Mouse (Mus musculus) hindbrain, embryonic 15.5 days (tissue): ENCODE results near the gene Ctnna2. TPM values are rescaled to one million over a fixed set of nuclear protein-coding genes. Genes with fewer than 3 reads are reported as not detected.

Source experiments
- ATAC-seq: fragments of 200-750 bp; cut with Nextera tagmentation; 2 replicates; pipeline ENCODE4 v1.8.0; 2017; ENCODE audit warnings: low read depth, moderate number of reproducible peaks, moderate TSS enrichment; ENCODE audit not compliant: low FRiP score
- H3K27ac ChIP-seq: fragments of 300-500 bp; sonication (generic); replicated peaks from 2 replicates; pipeline ENCODE4 v1.5.1; 2015; ENCODE audit warnings: mild to moderate bottlenecking, inconsistent platforms
- H3K27me3 ChIP-seq: fragments of 300-500 bp; sonication (generic); 2 replicates; pipeline ENCODE4 v1.6.1; 2015; ENCODE audit warnings: control low read depth, inconsistent platforms
- H3K36me3 ChIP-seq: fragments of 300-500 bp; sonication (generic); 2 replicates; pipeline ENCODE4 v1.6.1; 2015; ENCODE audit warnings: control low read depth, inconsistent platforms
- H3K4me1 ChIP-seq: fragments of 300-500 bp; sonication (generic); replicated peaks from 2 replicates; pipeline ENCODE4 v1.6.1; 2015; ENCODE audit warnings: control low read depth, inconsistent platforms
- H3K4me2 ChIP-seq: fragments of 300-500 bp; sonication (generic); 2 replicates; pipeline ENCODE4 v1.6.1; 2015; ENCODE audit warnings: moderate library complexity, mild to moderate bottlenecking, inconsistent platforms
- H3K4me3 ChIP-seq: fragments of 300-500 bp; sonication (generic); 2 replicates; pipeline ENCODE4 v1.5.1; 2015; ENCODE audit warnings: mild to moderate bottlenecking, inconsistent platforms
- H3K9ac ChIP-seq: fragments of 300-500 bp; sonication (generic); 2 replicates; pipeline ENCODE4 v1.6.1; 2015; ENCODE audit warnings: inconsistent platforms
- H3K9me3 ChIP-seq: fragments of 300-500 bp; sonication (generic); 2 replicates; pipeline ENCODE4 v1.6.1; 2016; ENCODE audit warnings: control low read depth, inconsistent platforms
- WGBS: fragments of 180-500 bp; shearing (Covaris S2); methylation state at CpG from one replicate; pipeline ENCODE4 v1.1.7; 2015; 5-methylcytosine and 5-hydroxymethylcytosine counted together
- polyA plus RNA-seq: library from polyadenylated mRNA; unstranded; fragments of >200 nt; fragmentation: Nextera tagmentation; extraction: Ambion mirVana; gene quantifications from 2 replicates; pipeline ENCODE4 v1.2.1, GENCODE M21; 2015

Ctnna2 gene
- polyA plus RNA-seq, 1 experiment from 2014 or later, result 125 TPM

GRCm38 (mm10) chr6:77650127-77650526 lies 329.4 kb downstream of the Ctnna2 start:
- peak; percentile 45; the same call in 1 of the 2 replicates for ATAC-seq

GRCm38 (mm10) chr6:77644591-77644990 lies 334.9 kb downstream of the Ctnna2 start:
- 52% methylated on average over 4 of the region's 4 CpGs for WGBS
- H3K9me3 ChIP-seq, result no peaks in the 10 kb centered on the region
- no peak overlapping the region for H3K9ac ChIP-seq
- H3K4me1 ChIP-seq, result no peaks in the 10 kb centered on the region
- H3K27ac ChIP-seq, result no peak overlapping the region
- H3K4me3 ChIP-seq, result no peak overlapping the region
- peaks cover 9% of the 10 kb centered on the region; the same call in 1 of the 2 replicates for H3K36me3 ChIP-seq
- no peak for ATAC-seq
- H3K4me2 ChIP-seq, result no peak overlapping the region
- H3K27me3 ChIP-seq, result no peaks in the 10 kb centered on the region

More at GRCm38 (mm10) chr6:77650127-77650526, 329.4 kb downstream of the Ctnna2 start:
- Histone ChIP-seq H3K27ac (no peak overlapping the region), H3K27me3 (no peaks in the 10 kb centered on the region), H3K4me2 (no peak overlapping the region), H3K9me3 (no peaks in the 10 kb centered on the region), H3K36me3 (no peaks in the 10 kb centered on the region), H3K4me3 (no peak overlapping the region), H3K4me1 (no peaks in the 10 kb centered on the region), H3K9ac (no peak overlapping the region)
- 14% methylated on average over 6 of the region's 6 CpGs for WGBS

- Histone ChIP-seq H3K4me2 (no peak overlapping the region), H3K27ac (no peak overlapping the region), H3K4me1 (no peaks in the 10 kb centered on the region), H3K27me3 (no peaks in the 10 kb centered on the region), H3K9ac (no peak overlapping the region), H3K4me3 (no peak overlapping the region), H3K36me3 (peaks cover 9% of the 10 kb centered on the region; the same call in 1 of the 2 replicates), H3K9me3 (no peaks in the 10 kb centered on the region)
- WGBS, result 77% methylated on average over 2 of the region's 2 CpGs
- ATAC-seq, result no peak
Measured at GRCm38 (mm10) chr6:77638784-77639183, 340.7 kb downstream of the Ctnna2 start.

- Histone ChIP-seq H3K27ac (no peak overlapping the region), H3K4me1 (no peaks in the 10 kb centered on the region), H3K4me3 (no peak overlapping the region), H3K36me3 (no peaks in the 10 kb centered on the region), H3K4me2 (no peak overlapping the region), H3K27me3 (no peaks in the 10 kb centered on the region), H3K9me3 (no peaks in the 10 kb centered on the region), H3K9ac (no peak overlapping the region)
- 27% methylated on average over 9 of the region's 9 CpGs for whole genome bisulfite sequencing
- ATAC-seq, result peak; percentile 69; the same call in 1 of the 2 replicates
Measured at GRCm38 (mm10) chr6:77633997-77634396, 345.5 kb downstream of the Ctnna2 start.

GRCm38 (mm10) chr6:77628573-77629192 lies 350.8 kb downstream of the Ctnna2 start:
- no peak overlapping the region for H3K27ac ChIP-seq
- H3K9me3 ChIP-seq, result no peaks in the 10 kb centered on the region
- no peaks in the 10 kb centered on the region for H3K36me3 ChIP-seq
- H3K9ac ChIP-seq, result no peak overlapping the region
- peak; percentile 75 for ATAC-seq
- WGBS, result 48% methylated on average over 7 of the region's 7 CpGs
- H3K4me1 ChIP-seq, result no peaks in the 10 kb centered on the region
- no peak overlapping the region for H3K4me2 ChIP-seq
- no peak overlapping the region for H3K4me3 ChIP-seq
- no peaks in the 10 kb centered on the region for H3K27me3 ChIP-seq

GRCm38 (mm10) chr6:77604642-77605392 lies 374.7 kb downstream of the Ctnna2 start:
- WGBS, result 94% methylated on average over 14 of the region's 14 CpGs
- Histone ChIP-seq H3K4me1 (0 out of 2 replicates have a peak, but pooled peaks cover 7% of the 10 kb centered on the region), H3K27me3 (no peaks in the 10 kb centered on the region), H3K36me3 (0 out of 2 replicates have a peak, but pooled peaks cover 3% of the 10 kb centered on the region), H3K9ac (no peak overlapping the region), H3K9me3 (no peaks in the 10 kb centered on the region), H3K27ac (no peak overlapping the region), H3K4me2 (no peak overlapping the region), H3K4me3 (no peak overlapping the region)
- no peak for ATAC-seq

GRCm38 (mm10) chr6:77603914-77604313 lies 375.6 kb downstream of the Ctnna2 start:
- Histone ChIP-seq H3K36me3 (0 out of 2 replicates have a peak, but pooled peaks cover 3% of the 10 kb centered on the region), H3K4me2 (no peak overlapping the region), H3K4me1 (0 out of 2 replicates have a peak, but pooled peaks cover 7% of the 10 kb centered on the region), H3K9me3 (no peaks in the 10 kb centered on the region), H3K27me3 (no peaks in the 10 kb centered on the region), H3K4me3 (no peak overlapping the region), H3K27ac (no peak overlapping the region), H3K9ac (no peak overlapping the region)
- WGBS, result 20% methylated on average over 1 of the region's 1 CpGs
- no peak for ATAC-seq

GRCm38 (mm10) chr6:77599244-77599643 lies 380.3 kb downstream of the Ctnna2 start:
- H3K9ac ChIP-seq, result no peak overlapping the region
- ATAC-seq, result no peak

GRCm38 (mm10) chr6:77582568-77582967 lies 396.9 kb downstream of the Ctnna2 start:
- no peaks in the 10 kb centered on the region for H3K9me3 ChIP-seq
- H3K4me2 ChIP-seq, result no peak overlapping the region
- H3K4me3 ChIP-seq, result no peak overlapping the region
- no peaks in the 10 kb centered on the region for H3K4me1 ChIP-seq
- no peaks in the 10 kb centered on the region for H3K36me3 ChIP-seq
- 50% methylated on average over 4 of the region's 4 CpGs for WGBS
- H3K27ac ChIP-seq, result no peak overlapping the region
- H3K9ac ChIP-seq, result no peak overlapping the region
- ATAC-seq, result no peak
- H3K27me3 ChIP-seq, result no peaks in the 10 kb centered on the region

More at GRCm38 (mm10) chr6:77599244-77599643, 380.3 kb downstream of the Ctnna2 start:
- no peaks in the 10 kb centered on the region for H3K27me3 ChIP-seq
- H3K4me1 ChIP-seq, result 0 out of 2 replicates have a peak, but pooled peaks cover 3% of the 10 kb centered on the region
- no peak overlapping the region for H3K27ac ChIP-seq
- no peaks in the 10 kb centered on the region for H3K36me3 ChIP-seq
- no peak overlapping the region for H3K4me2 ChIP-seq
- H3K4me3 ChIP-seq, result no peak overlapping the region
- 58% methylated on average over 2 of the region's 2 CpGs for WGBS
- no peaks in the 10 kb centered on the region for H3K9me3 ChIP-seq

GRCm38 (mm10) chr6:77580926-77581325 lies 398.6 kb downstream of the Ctnna2 start:
- no peaks in the 10 kb centered on the region for H3K36me3 ChIP-seq
- no peaks in the 10 kb centered on the region for H3K4me1 ChIP-seq
- no peaks in the 10 kb centered on the region for H3K27me3 ChIP-seq
- no peak overlapping the region for H3K9ac ChIP-seq
- no peak overlapping the region for H3K27ac ChIP-seq
- no peak overlapping the region for H3K4me2 ChIP-seq
- no peak overlapping the region for H3K4me3 ChIP-seq
- no peak for ATAC-seq
- H3K9me3 ChIP-seq, result no peaks in the 10 kb centered on the region

GRCm38 (mm10) chr6:77578612-77579011 lies 400.9 kb downstream of the Ctnna2 start:
- Histone ChIP-seq H3K9ac (no peak overlapping the region), H3K27ac (no peak overlapping the region), H3K4me3 (no peak overlapping the region), H3K9me3 (no peaks in the 10 kb centered on the region), H3K4me2 (no peak overlapping the region), H3K4me1 (no peaks in the 10 kb centered on the region), H3K27me3 (no peaks in the 10 kb centered on the region), H3K36me3 (no peaks in the 10 kb centered on the region)
- no peak for ATAC-seq
- WGBS, result 74% methylated on average over 1 of the region's 1 CpGs

GRCm38 (mm10) chr6:77577585-77577984 lies 401.9 kb downstream of the Ctnna2 start:
- Histone ChIP-seq H3K36me3 (no peaks in the 10 kb centered on the region), H3K4me3 (no peak overlapping the region), H3K4me1 (no peaks in the 10 kb centered on the region), H3K9me3 (no peaks in the 10 kb centered on the region), H3K27ac (no peak overlapping the region), H3K4me2 (no peak overlapping the region), H3K27me3 (no peaks in the 10 kb centered on the region), H3K9ac (no peak overlapping the region)
- no peak for ATAC-seq
- 57% methylated on average over 3 of the region's 3 CpGs for WGBS
